Mouse (Mus musculus) ES-Bruce4 (cell line): Measurements from ENCODE around the gene Pcare.

Experiments
- CTCF ChIP-seq: IDR thresholded peaks from one replicate; pipeline ENCODE4 v1.8.1; 2011; ENCODE audit warnings: low read depth, low read length
- EP300 ChIP-seq: IDR thresholded peaks from 2 replicates; pipeline ENCODE4 v1.6.1; 2011; ENCODE audit warnings: low read depth, low read length; ENCODE audit not compliant: insufficient read depth
- POLR2A ChIP-seq: IDR thresholded peaks from one replicate; pipeline ENCODE4 v1.8.1; 2011; ENCODE audit warnings: low read length; ENCODE audit not compliant: insufficient read depth

DNA sequence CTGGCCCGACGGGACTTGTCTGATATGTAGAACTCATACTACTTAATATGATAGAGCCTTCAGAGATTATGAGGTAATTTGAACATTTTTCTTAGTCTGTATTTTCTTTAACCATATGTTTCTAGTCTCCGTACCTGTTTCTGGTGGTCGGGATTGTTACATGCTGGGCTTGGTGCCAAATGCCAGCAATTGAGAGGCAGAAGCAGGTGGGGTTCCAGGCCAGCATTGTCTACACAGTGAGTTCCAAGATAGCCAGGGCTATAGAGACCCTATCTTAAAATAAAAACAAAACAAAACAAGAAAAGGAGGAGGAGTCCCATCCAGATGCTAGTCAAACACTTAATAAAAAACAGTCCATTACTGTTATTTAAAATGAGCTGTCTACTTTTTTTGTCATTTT, 38.9 kb upstream of the Pcare start:
- TF ChIP-seq CTCF, result no peak
- no peak for TF ChIP-seq EP300
- no peak for TF ChIP-seq POLR2A
